Mouse (Mus musculus) MEL (cell line): Measurements from ENCODE around the gene Zfp879.

Experiments
- CTCF ChIP-seq, 3 experiments: IDR thresholded peaks in 2 of 3; conservative IDR thresholded peaks in 1 of 3; 2 replicates each; pipeline ENCODE4 v1.5.1; 2011 to 2012; ENCODE audit warnings: low read length in 3 of 3, low read depth in 2 of 3, mild to moderate bottlenecking in 2 of 3, improper control_type of control experiment in 1 of 3, inconsistent platforms in 1 of 3, mixed read lengths in 1 of 3, moderate library complexity in 1 of 3; ENCODE audit not compliant: control insufficient read depth in 1 of 3, insufficient read depth in 1 of 3, poor library complexity in 1 of 3, severe bottlenecking in 1 of 3
- HCFC1 ChIP-seq: IDR thresholded peaks from 2 replicates; pipeline ENCODE4 v1.6.1; 2012; ENCODE audit warnings: low read depth, mild to moderate bottlenecking, inconsistent platforms, low read length, improper control_type of control experiment, moderate library complexity
- JUND ChIP-seq: IDR thresholded peaks from 2 replicates; pipeline ENCODE4 v1.6.1; 2011; ENCODE audit warnings: low read depth, mild to moderate bottlenecking, improper control_type of control experiment, low read length
- MAX ChIP-seq: IDR thresholded peaks from 2 replicates; pipeline ENCODE4 v1.6.1; 2011; ENCODE audit warnings: low read length, improper control_type of control experiment
- MYB ChIP-seq: IDR thresholded peaks from 2 replicates; pipeline ENCODE4 v1.6.1; 2011; ENCODE audit warnings: mild to moderate bottlenecking, low read depth, low read length, improper control_type of control experiment
- POLR2AphosphoS2 ChIP-seq: IDR thresholded peaks from 2 replicates; pipeline ENCODE4 v1.6.1; 2011; ENCODE audit warnings: low read length, improper control_type of control experiment
- TAL1 ChIP-seq: IDR thresholded peaks from 2 replicates; pipeline ENCODE4 v1.6.1; 2012; ENCODE audit warnings: mild to moderate bottlenecking, inconsistent platforms, low read length, moderate library complexity, mixed read lengths

DNA sequence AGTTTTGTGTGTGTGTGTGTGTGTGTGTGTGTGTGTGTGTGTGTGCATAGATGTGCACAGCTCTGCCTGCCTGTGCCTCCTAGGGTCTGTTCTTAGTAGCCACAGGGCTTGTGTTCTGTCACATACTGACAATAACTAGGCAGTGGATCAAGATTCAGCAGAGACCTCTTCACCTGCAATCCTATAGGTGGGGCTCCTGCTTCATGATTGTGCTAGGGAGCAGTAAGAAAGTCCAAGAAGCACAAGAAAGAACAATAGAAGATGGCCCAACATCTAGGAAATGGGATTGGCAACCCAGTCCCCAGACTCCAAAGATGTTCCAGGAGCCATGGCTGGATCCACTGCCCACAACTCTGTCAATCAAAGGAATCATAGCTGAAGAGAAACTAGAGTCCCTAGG lies 42.5 kb downstream of the Zfp879 start:
- TF ChIP-seq CTCF (IDR thresholded peaks at IDR 0.05 in 2 of 3, conservative IDR thresholded peaks at IDR 0.05 in 1 of 3; ENCODE audit: control insufficient read depth in 1 of 3, insufficient read depth in 1 of 3, low read depth in 2 of 3, low read length in 3 of 3, poor library complexity in 1 of 3, severe bottlenecking in 1 of 3) (no peak), JUND (no peak), HCFC1 (no peak), TAL1 (no peak), MYB (no peak), POLR2AphosphoS2 (no peak), MAX (no peak)
